Mouse (Mus musculus) hindbrain, embryonic 12.5 days (tissue): ENCODE measurements around the gene Gatc. TPM values are rescaled to one million over a fixed set of nuclear protein-coding genes. Genes with fewer than 3 reads are reported as not detected.

Experiments
- ATAC-seq: fragments of 200-750 bp; cut with Nextera tagmentation; 2 replicates; pipeline ENCODE4 v1.8.0; 2017; ENCODE audit warnings: moderate TSS enrichment; ENCODE audit not compliant: low FRiP score
- H3K27ac ChIP-seq: fragments of 300-500 bp; sonication (generic); 2 replicates; pipeline ENCODE4 v1.5.1; 2016; ENCODE audit warnings: mild to moderate bottlenecking
- H3K27me3 ChIP-seq: fragments of 300-500 bp; sonication (generic); 2 replicates; pipeline ENCODE4 v1.6.1; 2016; ENCODE audit warnings: mild to moderate bottlenecking
- H3K36me3 ChIP-seq: fragments of 300-500 bp; sonication (generic); 2 replicates; pipeline ENCODE4 v1.6.1; 2016; ENCODE audit warnings: mild to moderate bottlenecking
- H3K4me1 ChIP-seq: fragments of 300-500 bp; sonication (generic); 2 replicates; pipeline ENCODE4 v1.6.1; 2016
- H3K4me2 ChIP-seq: fragments of 300-500 bp; sonication (generic); replicated peaks from 2 replicates; pipeline ENCODE4 v1.6.1; 2016; ENCODE audit warnings: mild to moderate bottlenecking
- H3K4me3 ChIP-seq: fragments of 300-500 bp; sonication (generic); 2 replicates; pipeline ENCODE4 v1.5.1; 2016; ENCODE audit warnings: mild to moderate bottlenecking
- H3K9ac ChIP-seq: fragments of 300-500 bp; sonication (generic); 2 replicates; pipeline ENCODE4 v1.6.1; 2016; ENCODE audit warnings: mild to moderate bottlenecking, moderate library complexity
- H3K9me3 ChIP-seq: fragments of 300-500 bp; sonication (generic); replicated peaks from 2 replicates; pipeline ENCODE4 v1.6.1; 2016; ENCODE audit warnings: mild to moderate bottlenecking
- WGBS: fragments of 180-500 bp; shearing (Covaris S2); methylation state at CpG from one replicate; pipeline ENCODE4 v1.1.7; 2016; 5-methylcytosine and 5-hydroxymethylcytosine counted together
- polyA plus RNA-seq: library from polyadenylated mRNA; unstranded; fragments of >200 nt; fragmentation: Nextera tagmentation; extraction: Ambion mirVana; gene quantifications from 2 replicates; pipeline ENCODE4 v1.2.1, GENCODE M21; 2016

The Gatc gene
- polyA plus RNA-seq, 1 experiment from 2014 or later, result 31.6 TPM

GRCm38 (mm10) chr5:115358872-115359271, 17.9 kb upstream of the Gatc start:
- 6% methylated on average over 12 of the region's 12 CpGs for WGBS
- Histone ChIP-seq H3K9me3 (no peaks in the 10 kb centered on the region), H3K27me3 (no peaks in the 10 kb centered on the region), H3K4me3 (no peak overlapping the region), H3K36me3 (no peaks in the 10 kb centered on the region), H3K4me2 (no peak overlapping the region), H3K9ac (no peak overlapping the region), H3K27ac (no peak overlapping the region), H3K4me1 (peaks cover 9% of the 10 kb centered on the region; the same call in 1 of the 2 replicates)
- ATAC-seq, result peak; percentile 66

- ATAC-seq, result no peak
- H3K4me2 ChIP-seq, result no peak overlapping the region
- H3K9ac ChIP-seq, result no peak overlapping the region
- H3K4me3 ChIP-seq, result no peak overlapping the region
- 0 out of 2 replicates have a peak, but pooled peaks cover under 1% of the 10 kb centered on the region for H3K4me1 ChIP-seq
- no peaks in the 10 kb centered on the region for H3K9me3 ChIP-seq
- H3K27ac ChIP-seq, result no peak overlapping the region
- H3K27me3 ChIP-seq, result no peaks in the 10 kb centered on the region
- 64% methylated on average over 13 of the region's 13 CpGs for WGBS
- H3K36me3 ChIP-seq, result no peaks in the 10 kb centered on the region
Observed at GRCm38 (mm10) chr5:115355070-115355469, 14.1 kb upstream of the Gatc start.

GRCm38 (mm10) chr5:115351348-115351747, 10.4 kb upstream of the Gatc start:
- no peak overlapping the region for H3K27ac ChIP-seq
- H3K4me1 ChIP-seq, result peaks cover 16% of the 10 kb centered on the region
- no peak for ATAC-seq
- H3K36me3 ChIP-seq, result peaks cover 2% of the 10 kb centered on the region
- no peak overlapping the region for H3K4me2 ChIP-seq
- WGBS, result 78% methylated on average over 5 of the region's 5 CpGs
- H3K4me3 ChIP-seq, result no peak overlapping the region
- no peak overlapping the region for H3K9ac ChIP-seq
- H3K9me3 ChIP-seq, result no peaks in the 10 kb centered on the region
- no peaks in the 10 kb centered on the region for H3K27me3 ChIP-seq

GRCm38 (mm10) chr5:115349225-115349555, 8.2 kb upstream of the Gatc start:
- H3K9ac ChIP-seq, result peak overlapping the region; percentile 84
- peak overlapping the region; percentile 82 for H3K4me2 ChIP-seq
- H3K9me3 ChIP-seq, result no peaks in the 10 kb centered on the region
- ATAC-seq, result peak; percentile 46; the same call in 1 of the 2 replicates
- H3K4me3 ChIP-seq, result peak overlapping the region; percentile 86
- H3K27ac ChIP-seq, result peak overlapping the region; percentile 89
- H3K4me1 ChIP-seq, result peaks cover 20% of the 10 kb centered on the region
- 1% methylated on average over 18 of the region's 18 CpGs for WGBS
- no peaks in the 10 kb centered on the region for H3K27me3 ChIP-seq
- peaks cover 22% of the 10 kb centered on the region for H3K36me3 ChIP-seq

GRCm38 (mm10) chr5:115348546-115349224, 7.7 kb upstream of the Gatc start, which contains the start of gene Cox6a1:
Gene Cox6a1 (minus strand): TSS chr5:115348981.
- ATAC-seq, result peak; percentile 90
- H3K9me3 ChIP-seq, result no peaks in the 10 kb centered on the region
- under 1% methylated on average over 68 of the region's 74 CpGs for WGBS
- H3K4me3 ChIP-seq, result peak within 1 kb of the TSS; percentile 86
- peaks cover 27% of the 10 kb centered on the region for H3K36me3 ChIP-seq
- peak within 1 kb of the TSS; percentile 84 for H3K9ac ChIP-seq
- H3K27ac ChIP-seq, result peak within 1 kb of the TSS; percentile 89
- H3K4me1 ChIP-seq, result peaks cover 20% of the 10 kb centered on the region
- peak within 1 kb of the TSS; percentile 82 for H3K4me2 ChIP-seq
- no peaks in the 10 kb centered on the region for H3K27me3 ChIP-seq

GRCm38 (mm10) chr5:115347564-115347963, 6.6 kb upstream of the Gatc start:
- peaks cover 20% of the 10 kb centered on the region for H3K4me1 ChIP-seq
- H3K36me3 ChIP-seq, result peaks cover 37% of the 10 kb centered on the region
- ATAC-seq, result 0 out of 2 replicates have a peak, but pooled peaks have one; percentile 41
- H3K27me3 ChIP-seq, result no peaks in the 10 kb centered on the region
- 7% methylated on average over 5 of the region's 5 CpGs for WGBS
- no peaks in the 10 kb centered on the region for H3K9me3 ChIP-seq
- no peak overlapping the region for H3K27ac ChIP-seq
- H3K4me3 ChIP-seq, result peak overlapping the region; percentile 86
- 0 out of 2 replicates have a peak overlapping the region, but pooled peaks have one; percentile 8 for H3K9ac ChIP-seq
- H3K4me2 ChIP-seq, result peak overlapping the region; percentile 82

- no peaks in the 10 kb centered on the region for H3K9me3 ChIP-seq
- no peak for ATAC-seq
Observed at GRCm38 (mm10) chr5:115341314-115342165, 562 bp upstream of the Gatc start.

GRCm38 (mm10) chr5:115340007-115340406, 971 bp downstream of the Gatc start:
- Histone ChIP-seq H3K27ac (no peak overlapping the region), H3K9ac (no peak overlapping the region; the same call in 1 of the 2 replicates), H3K4me3 (peak overlapping the region; percentile 87; the same call in 1 of the 2 replicates), H3K27me3 (no peaks in the 10 kb centered on the region), H3K4me2 (peak overlapping the region; percentile 76), H3K9me3 (no peaks in the 10 kb centered on the region), H3K4me1 (peaks cover 16% of the 10 kb centered on the region), H3K36me3 (peaks cover 48% of the 10 kb centered on the region)
- no peak for ATAC-seq
- WGBS, result 37% methylated on average over 7 of the region's 7 CpGs

More at GRCm38 (mm10) chr5:115341314-115342165, 562 bp upstream of the Gatc start:
- peak overlapping the region; percentile 87 for H3K4me3 ChIP-seq
- peaks cover 21% of the 10 kb centered on the region for H3K4me1 ChIP-seq
- WGBS, result 13% methylated on average over 36 of the region's 36 CpGs
- peak overlapping the region; percentile 87; the same call in 1 of the 2 replicates for H3K27ac ChIP-seq
- H3K9ac ChIP-seq, result peak overlapping the region; percentile 88
- H3K27me3 ChIP-seq, result no peaks in the 10 kb centered on the region
- peaks cover 46% of the 10 kb centered on the region for H3K36me3 ChIP-seq
- peak overlapping the region; percentile 76 for H3K4me2 ChIP-seq

GRCm38 (mm10) chr5:115333626-115334025, 7.4 kb downstream of the Gatc start:
- ATAC-seq, result no peak
- Histone ChIP-seq H3K9ac (no peak overlapping the region), H3K36me3 (peaks cover 76% of the 10 kb centered on the region), H3K4me3 (no peak overlapping the region), H3K27me3 (no peaks in the 10 kb centered on the region), H3K9me3 (no peaks in the 10 kb centered on the region), H3K27ac (no peak overlapping the region), H3K4me1 (peaks cover 17% of the 10 kb centered on the region), H3K4me2 (no peak overlapping the region)
- WGBS, result 85% methylated on average over 3 of the region's 3 CpGs

GRCm38 (mm10) chr5:115330955-115331354, 10.0 kb downstream of the Gatc start:
- Histone ChIP-seq H3K36me3 (peaks cover 61% of the 10 kb centered on the region), H3K9me3 (no peaks in the 10 kb centered on the region), H3K4me2 (no peak overlapping the region), H3K9ac (no peak overlapping the region), H3K4me3 (no peak overlapping the region), H3K27ac (no peak overlapping the region), H3K4me1 (peaks cover 29% of the 10 kb centered on the region), H3K27me3 (no peaks in the 10 kb centered on the region)
- ATAC-seq, result no peak
- 92% methylated on average over 9 of the region's 9 CpGs for WGBS

- Histone ChIP-seq H3K27me3 (no peaks in the 10 kb centered on the region), H3K4me2 (peak overlapping the region; percentile 89), H3K9ac (peak overlapping the region; percentile 91), H3K4me1 (peaks cover 33% of the 10 kb centered on the region), H3K27ac (peak overlapping the region; percentile 89), H3K4me3 (peak overlapping the region; percentile 91), H3K36me3 (peaks cover 31% of the 10 kb centered on the region), H3K9me3 (no peaks in the 10 kb centered on the region)
- peak; percentile 29; the same call in 1 of the 2 replicates for ATAC-seq
- WGBS, result under 1% methylated on average over 50 of the region's 55 CpGs
Observed at GRCm38 (mm10) chr5:115327610-115328548, 13.1 kb downstream of the Gatc start.
